Mouse (Mus musculus) E14TG2a.4 (cell line): ENCODE data around the gene Saa2.
"Not testable (repeated sequence)": the region's sequence is repeated elsewhere in the genome, so short reads cannot be mapped to it uniquely, and the experiment has no call there.

Experiments used
- CTCF ChIP-seq: conservative IDR thresholded peaks from 2 replicates; pipeline ENCODE4 v1.5.1; 2014; ENCODE audit warnings: low read length
- NANOG ChIP-seq: IDR thresholded peaks from 2 replicates; pipeline ENCODE4 v1.6.1; 2014; ENCODE audit warnings: borderline replicate concordance, low read length, mixed read lengths

DNA sequence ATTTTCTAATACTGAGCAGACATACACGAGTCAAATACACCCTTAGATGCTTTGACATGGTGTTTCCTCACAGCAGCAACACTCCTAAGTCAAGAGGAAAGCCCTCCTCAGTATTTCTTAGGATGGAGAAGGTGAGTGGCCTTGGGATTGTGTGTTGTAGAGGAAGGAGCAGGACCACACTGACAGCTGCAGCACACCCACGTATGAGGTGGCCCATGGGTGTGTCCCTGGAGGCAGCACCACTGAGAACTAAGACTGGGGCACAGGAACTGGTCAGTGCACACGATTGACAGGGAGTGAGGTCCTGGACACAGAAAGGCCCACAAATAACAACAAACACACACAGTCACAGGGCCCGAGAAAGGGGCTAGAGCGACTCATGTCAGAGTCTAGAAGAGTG is 11.5 kb upstream of the Saa2 start:
- TF ChIP-seq CTCF, NANOG: not testable (repeated sequence)
